Mouse (Mus musculus) liver, postnatal 0 days (tissue): Measurements from ENCODE around the gene Htr6. TPM values are rescaled to one million over a fixed set of nuclear protein-coding genes. Genes with fewer than 3 reads are reported as not detected.

Experiments
- ATAC-seq: fragments of 200-750 bp; cut with Nextera tagmentation; 2 replicates; pipeline ENCODE4 v1.8.0; 2017; ENCODE audit warnings: mild to moderate bottlenecking, moderate library complexity
- DNase-seq: peaks from one replicate; pipeline ENCODE4 v3.0.0-alpha.2; 2016
- H3K27ac ChIP-seq: fragments of 300-500 bp; sonication (generic); 2 replicates; pipeline ENCODE4 v1.5.1; 2014; ENCODE audit warnings: antibody characterized with exemption, moderate library complexity, mild to moderate bottlenecking, low read depth
- H3K27me3 ChIP-seq: fragments of 300-500 bp; sonication (generic); 2 replicates; pipeline ENCODE4 v1.6.1; 2014; ENCODE audit warnings: low read length, control low read depth, mixed read lengths; ENCODE audit not compliant: insufficient read depth
- H3K36me3 ChIP-seq: fragments of 300-500 bp; sonication (generic); replicated peaks from 2 replicates; pipeline ENCODE4 v1.6.1; 2014; ENCODE audit warnings: mild to moderate bottlenecking, control low read depth, low read length, moderate library complexity, mixed read lengths; ENCODE audit not compliant: insufficient read depth
- H3K4me1 ChIP-seq: fragments of 300-500 bp; sonication (generic); 2 replicates; pipeline ENCODE4 v1.6.1; 2014; ENCODE audit warnings: antibody characterized with exemption, mild to moderate bottlenecking, control low read depth; ENCODE audit not compliant: insufficient read depth
- H3K4me2 ChIP-seq: fragments of 300-500 bp; sonication (generic); 2 replicates; pipeline ENCODE4 v1.6.1; 2014; ENCODE audit warnings: low read depth, mild to moderate bottlenecking, low read length, moderate library complexity, mixed read lengths
- H3K4me3 ChIP-seq: fragments of 300-500 bp; sonication (generic); 2 replicates; pipeline ENCODE4 v1.5.1; 2014; ENCODE audit warnings: low read depth, low read length
- H3K9ac ChIP-seq: fragments of 300-500 bp; sonication (generic); replicated peaks from 2 replicates; pipeline ENCODE4 v1.6.1; 2014; ENCODE audit warnings: mild to moderate bottlenecking, moderate library complexity
- H3K9me3 ChIP-seq: fragments of 300-500 bp; sonication (generic); 2 replicates; pipeline ENCODE4 v1.6.1; 2016; ENCODE audit warnings: mild to moderate bottlenecking, control low read depth, low read length, mixed read lengths
- CTCF ChIP-seq: sonication (generic); IDR thresholded peaks from 2 replicates; pipeline ENCODE4 v1.5.1; 2016; ENCODE audit warnings: antibody characterized with exemption, low read depth
- EP300 ChIP-seq: IDR thresholded peaks from 2 replicates; pipeline ENCODE4 v1.6.1; 2016; ENCODE audit warnings: antibody characterized with exemption, low read depth, mild to moderate bottlenecking
- WGBS: fragments of 180-500 bp; shearing (Covaris S2); extraction: QIAGEN DNeasy Blood & Tissue Kit; methylation state at CpG from one replicate; pipeline ENCODE4 v1.1.7; 2014; ENCODE audit not compliant: insufficient replicate concordance; 5-methylcytosine and 5-hydroxymethylcytosine counted together
- polyA plus RNA-seq: library from polyadenylated mRNA; unstranded; fragments of >200 nt; fragmentation: Nextera tagmentation; extraction: Ambion mirVana; gene quantifications from 2 replicates; pipeline ENCODE4 v1.2.1, GENCODE M21; 2015

Gene Htr6
- polyA plus RNA-seq, 1 experiment from 2014 or later, result not detected

DNA sequence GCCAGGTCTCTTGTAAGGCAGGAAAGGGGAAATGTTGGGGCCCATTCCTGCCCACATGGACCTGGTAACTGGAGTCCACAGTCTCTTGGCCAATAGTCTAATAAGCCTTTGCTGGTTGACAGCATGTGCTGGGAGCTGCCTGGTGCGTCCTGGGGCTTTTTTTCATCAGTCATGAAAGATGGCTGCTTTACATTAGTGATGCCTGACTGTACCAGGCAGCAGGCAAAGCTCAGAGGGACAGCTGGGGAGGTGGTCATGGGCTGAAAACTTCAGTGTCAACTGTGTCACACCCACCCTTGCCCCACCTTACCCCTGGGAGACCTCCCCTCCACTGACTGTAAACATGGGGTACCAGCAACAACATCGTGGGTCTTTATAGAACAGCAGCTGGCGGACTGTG, 19.6 kb downstream of the Htr6 start:
- H3K27me3 ChIP-seq, result no peaks in the 10 kb centered on the region
- H3K9me3 ChIP-seq, result no peaks in the 10 kb centered on the region
- no peak overlapping the region for H3K4me3 ChIP-seq
- no peaks in the 10 kb centered on the region for H3K36me3 ChIP-seq
- TF ChIP-seq EP300 (no peak), CTCF (no peak)
- no peak overlapping the region for H3K9ac ChIP-seq
- H3K4me2 ChIP-seq, result no peak overlapping the region
- no peak for ATAC-seq
- H3K27ac ChIP-seq, result no peak overlapping the region
- 69% methylated on average over 3 of the region's 3 CpGs for WGBS
- DNase-seq, result no peak
- H3K4me1 ChIP-seq, result no peaks in the 10 kb centered on the region

DNA sequence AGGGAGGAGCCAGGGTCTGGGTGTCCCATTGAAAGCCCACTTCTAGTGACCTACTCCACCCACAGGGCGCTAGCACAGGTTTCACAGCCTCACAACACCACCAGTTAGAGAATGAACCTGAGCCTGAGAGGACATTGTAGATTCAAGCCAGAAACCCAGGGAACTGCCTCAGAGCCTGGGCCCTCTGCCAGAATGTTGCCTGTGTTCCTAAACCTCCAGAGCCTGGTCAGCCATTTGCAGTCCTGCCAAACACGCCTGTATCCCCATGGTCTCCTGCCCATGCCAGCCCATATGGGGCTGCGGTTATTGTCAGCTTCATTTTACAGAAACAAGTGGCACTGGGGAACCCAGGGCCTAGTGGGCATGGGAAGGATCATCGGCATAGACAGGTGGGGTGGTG, 20.0 kb downstream of the Htr6 start:
- TF ChIP-seq CTCF (no peak), EP300 (no peak)
- H3K4me2 ChIP-seq, result no peak overlapping the region
- DNase-seq (no peak), ATAC-seq (no peak)
- 75% methylated on average over 4 of the region's 4 CpGs for WGBS
- no peak overlapping the region for H3K9ac ChIP-seq
- no peaks in the 10 kb centered on the region for H3K27me3 ChIP-seq
- no peaks in the 10 kb centered on the region for H3K4me1 ChIP-seq
- no peaks in the 10 kb centered on the region for H3K36me3 ChIP-seq
- no peak overlapping the region for H3K27ac ChIP-seq
- H3K9me3 ChIP-seq, result no peaks in the 10 kb centered on the region
- no peak overlapping the region for H3K4me3 ChIP-seq

DNA sequence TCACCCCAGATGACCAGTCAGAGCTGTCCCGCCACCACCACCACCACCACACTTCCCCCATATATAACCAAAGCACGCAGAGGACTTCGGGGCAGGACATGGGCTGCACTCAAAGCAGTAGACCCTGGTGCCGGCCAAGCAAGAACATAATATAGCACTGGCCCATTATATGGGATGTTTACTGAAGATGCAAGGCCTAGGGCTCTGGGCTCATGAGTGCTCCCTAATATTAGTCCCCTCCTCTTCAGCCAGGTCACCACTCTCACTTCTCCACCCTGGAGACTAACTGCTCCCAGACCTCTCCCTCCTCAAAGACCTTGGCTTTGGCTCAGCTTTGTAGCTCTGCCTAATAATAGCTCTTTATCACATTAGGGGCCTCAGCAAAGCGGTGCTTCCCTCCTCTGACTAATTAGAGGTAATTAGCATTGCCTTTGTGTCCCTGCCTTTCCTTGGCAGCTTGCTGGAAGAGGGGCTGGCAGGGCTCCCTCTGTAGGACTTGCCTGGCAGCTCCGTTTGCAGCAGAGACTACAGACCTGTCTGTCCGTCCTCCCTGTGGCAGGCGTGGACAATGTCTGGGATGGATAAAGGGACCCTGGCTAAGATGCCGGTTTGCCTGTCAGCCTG, 21.0 kb downstream of the Htr6 start:
- no peaks in the 10 kb centered on the region for H3K4me1 ChIP-seq
- H3K9ac ChIP-seq, result no peak overlapping the region
- no peak overlapping the region for H3K27ac ChIP-seq
- H3K27me3 ChIP-seq, result no peaks in the 10 kb centered on the region
- WGBS, result 65% methylated on average over 9 of the region's 9 CpGs
- no peak overlapping the region for H3K4me2 ChIP-seq
- no peaks in the 10 kb centered on the region for H3K36me3 ChIP-seq
- no peak overlapping the region for H3K4me3 ChIP-seq
- TF ChIP-seq CTCF (no peak), EP300 (no peak)
- ATAC-seq, result no peak
- DNase-seq, result no peak
- no peaks in the 10 kb centered on the region for H3K9me3 ChIP-seq

GRCm38 (mm10) chr4:139053391-139053790, 22.0 kb downstream of the Htr6 start:
- no peak for DNase-seq
- no peaks in the 10 kb centered on the region for H3K9me3 ChIP-seq
- no peaks in the 10 kb centered on the region for H3K4me1 ChIP-seq
- 71% methylated on average over 5 of the region's 5 CpGs for WGBS
- no peaks in the 10 kb centered on the region for H3K36me3 ChIP-seq
- H3K4me3 ChIP-seq, result no peak overlapping the region
- no peak for ATAC-seq
- TF ChIP-seq EP300 (no peak), CTCF (no peak)
- H3K9ac ChIP-seq, result no peak overlapping the region
- H3K27me3 ChIP-seq, result no peaks in the 10 kb centered on the region
- no peak overlapping the region for H3K27ac ChIP-seq
- no peak overlapping the region for H3K4me2 ChIP-seq

- H3K27me3 ChIP-seq, result no peaks in the 10 kb centered on the region
Measured at GRCm38 (mm10) chr4:139052796-139053195, 22.6 kb downstream of the Htr6 start.

DNA sequence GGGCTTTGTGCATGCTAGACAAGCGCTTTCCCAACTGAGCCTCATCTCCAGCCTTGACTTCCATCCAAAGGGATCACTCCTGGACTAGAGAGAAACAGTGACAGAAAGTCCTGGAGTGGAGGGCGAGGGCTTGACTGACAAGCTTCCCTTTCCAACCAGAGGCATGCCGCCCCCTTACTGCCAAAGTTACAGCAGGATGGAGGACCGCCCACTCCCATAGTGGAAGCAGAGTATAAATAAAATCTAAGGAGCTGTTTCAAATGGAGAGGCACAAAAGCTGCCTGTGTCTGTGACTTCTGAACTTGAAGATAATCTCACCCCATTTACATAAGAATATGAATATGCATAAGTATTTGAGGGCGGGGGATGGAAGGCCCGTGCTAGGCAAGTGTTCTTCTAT, 26.9 kb downstream of the Htr6 start:
- Histone ChIP-seq H3K27me3 (no peaks in the 10 kb centered on the region), H3K4me2 (no peak overlapping the region), H3K9me3 (no peaks in the 10 kb centered on the region), H3K9ac (no peak overlapping the region), H3K27ac (no peak overlapping the region), H3K4me1 (no peaks in the 10 kb centered on the region), H3K36me3 (peaks cover 3% of the 10 kb centered on the region; the same call in 1 of the 2 replicates), H3K4me3 (no peak overlapping the region)
- ATAC-seq, result no peak
- no peak for DNase-seq
- no peak for TF ChIP-seq CTCF
- no peak for TF ChIP-seq EP300
- 75% methylated on average over 6 of the region's 6 CpGs for WGBS

More at GRCm38 (mm10) chr4:139052796-139053195, 22.6 kb downstream of the Htr6 start:
- Histone ChIP-seq H3K9me3 (no peaks in the 10 kb centered on the region), H3K4me1 (no peaks in the 10 kb centered on the region), H3K36me3 (no peaks in the 10 kb centered on the region), H3K4me2 (no peak overlapping the region), H3K4me3 (no peak overlapping the region), H3K9ac (no peak overlapping the region), H3K27ac (no peak overlapping the region)
- TF ChIP-seq CTCF (no peak), EP300 (no peak)
- ATAC-seq (no peak), DNase-seq (no peak)
- 77% methylated on average over 7 of the region's 7 CpGs for WGBS
